Mouse (Mus musculus) limb, embryonic 14.5 days (tissue): ENCODE measurements around the gene Galntl6. TPM values are rescaled to one million over a fixed set of nuclear protein-coding genes. Genes with fewer than 3 reads are reported as not detected.

Source experiments
- ATAC-seq: fragments of 200-750 bp; cut with Nextera tagmentation; 2 replicates; pipeline ENCODE4 v1.8.0; 2017; ENCODE audit warnings: low read depth, moderate number of reproducible peaks, moderate TSS enrichment; ENCODE audit not compliant: low FRiP score
- DNase-seq: peaks from one replicate; pipeline ENCODE4 v3.0.0-alpha.2; 2015; ENCODE audit warnings: low spot score
- H3K27ac ChIP-seq: fragments of 300-500 bp; sonication (generic); replicated peaks from 2 replicates; pipeline ENCODE4 v1.5.1; 2014; ENCODE audit warnings: low read depth, mild to moderate bottlenecking, low read length, moderate library complexity, mixed read lengths
- H3K27me3 ChIP-seq: fragments of 300-500 bp; sonication (generic); 2 replicates; pipeline ENCODE4 v1.6.1; 2014; ENCODE audit warnings: low read length, mixed read lengths; ENCODE audit not compliant: control insufficient read depth, insufficient read depth
- H3K36me3 ChIP-seq: fragments of 300-500 bp; sonication (generic); 2 replicates; pipeline ENCODE4 v1.6.1; 2014; ENCODE audit warnings: mild to moderate bottlenecking, low read length, moderate library complexity, mixed read lengths; ENCODE audit not compliant: control insufficient read depth, insufficient read depth
- H3K4me1 ChIP-seq: fragments of 300-500 bp; sonication (generic); 2 replicates; pipeline ENCODE4 v1.6.1; 2014; ENCODE audit warnings: antibody characterized with exemption, low read length, mixed read lengths; ENCODE audit not compliant: control insufficient read depth, insufficient read depth
- H3K4me2 ChIP-seq: fragments of 300-500 bp; sonication (generic); replicated peaks from 2 replicates; pipeline ENCODE4 v1.6.1; 2014; ENCODE audit warnings: low read depth, mild to moderate bottlenecking, low read length, moderate library complexity; ENCODE audit not compliant: severe bottlenecking
- H3K4me3 ChIP-seq: fragments of 300-500 bp; sonication (generic); replicated peaks from 2 replicates; pipeline ENCODE4 v1.5.1; 2014; ENCODE audit warnings: low read length
- H3K9ac ChIP-seq: fragments of 300-500 bp; sonication (generic); 2 replicates; pipeline ENCODE4 v1.6.1; 2014; ENCODE audit warnings: mild to moderate bottlenecking, low read depth, low read length, moderate library complexity; ENCODE audit not compliant: severe bottlenecking
- H3K9me3 ChIP-seq: fragments of 300-500 bp; sonication (generic); 2 replicates; pipeline ENCODE4 v1.6.1; 2016; ENCODE audit warnings: low read length; ENCODE audit not compliant: control insufficient read depth
- POLR2A ChIP-seq: fragments of 200-500 bp; IDR thresholded peaks from 2 replicates; pipeline ENCODE4 v1.8.0; 2012; ENCODE audit warnings: inconsistent platforms, mild to moderate bottlenecking, moderate library complexity, borderline replicate concordance; ENCODE audit not compliant: insufficient read depth, insufficient read length; ENCODE audit errors: extremely low read depth
- WGBS: fragments of 180-500 bp; shearing (Covaris S2); extraction: QIAGEN DNeasy Blood & Tissue Kit; methylation state at CpG from one replicate; pipeline ENCODE4 v1.1.7; 2014; 5-methylcytosine and 5-hydroxymethylcytosine counted together
- polyA plus RNA-seq, 2 experiments: library from polyadenylated mRNA; depleted of rRNA in 1 of 2; stranded (reverse) in 1 of 2; unstranded in 1 of 2; fragments of >200 nt; fragmentation: Nextera tagmentation in 1 of 2; extraction: Ambion mirVana in 1 of 2; gene quantifications; 2 replicates each; pipeline versions ENCODE4 v1.2.1 to v1.2.3; 2012 to 2014

Galntl6 gene
- polyA plus RNA-seq, 2 experiments = 0.57 to 0.65 TPM

DNA sequence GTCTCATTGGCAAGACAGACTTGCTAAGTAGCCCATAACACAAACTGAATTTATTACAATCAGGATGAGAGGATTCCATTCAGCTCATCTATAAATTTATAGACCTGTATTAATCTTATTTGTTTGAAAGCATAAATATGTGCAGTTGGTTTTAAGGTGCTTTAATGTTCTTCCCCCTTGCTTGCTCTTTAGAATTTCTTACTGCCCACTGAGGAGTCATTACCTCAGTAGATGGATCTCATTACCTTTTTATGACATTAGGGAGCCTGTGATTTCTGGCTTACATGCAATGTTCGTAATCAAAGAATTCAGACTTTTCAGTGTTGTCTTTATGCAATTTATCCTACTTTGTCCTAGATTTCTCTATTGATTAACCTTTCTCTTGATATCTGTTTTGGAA is 516.6 kb downstream of the Galntl6 start:
- DNase-seq = no peak
- Histone ChIP-seq H3K4me2 (no peak overlapping the region), H3K27ac (no peak overlapping the region), H3K4me1 (no peaks in the 10 kb centered on the region), H3K27me3 (no peaks in the 10 kb centered on the region), H3K36me3 (no peaks in the 10 kb centered on the region), H3K4me3 (no peak overlapping the region), H3K9ac (no peak overlapping the region), H3K9me3 (no peaks in the 10 kb centered on the region)
- no peak for TF ChIP-seq POLR2A
- WGBS = 28% methylated on average over 1 of the region's 1 CpGs
- ATAC-seq = no peak

DNA sequence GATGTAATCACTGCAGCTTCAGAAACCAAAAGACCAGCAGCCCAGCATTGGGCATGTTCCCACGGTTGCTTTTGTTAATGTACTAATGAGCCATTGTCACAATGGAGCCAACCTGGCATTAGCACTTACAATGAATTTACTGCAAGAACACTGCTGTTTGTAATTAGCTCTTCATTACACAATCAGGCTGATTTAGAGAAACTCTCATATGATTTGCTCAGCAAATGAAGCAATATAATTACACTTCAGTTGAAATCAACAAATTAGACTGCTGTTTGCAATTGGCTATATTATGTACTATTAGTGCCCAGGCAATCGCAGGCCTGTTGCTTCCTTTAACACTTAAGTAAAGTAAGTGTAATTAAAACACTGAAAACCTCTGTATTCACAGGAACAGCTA is 540.1 kb downstream of the Galntl6 start:
- Histone ChIP-seq H3K9ac (no peak overlapping the region), H3K4me3 (no peak overlapping the region), H3K9me3 (no peaks in the 10 kb centered on the region), H3K36me3 (no peaks in the 10 kb centered on the region), H3K27ac (no peak overlapping the region), H3K4me2 (no peak overlapping the region), H3K27me3 (no peaks in the 10 kb centered on the region), H3K4me1 (no peaks in the 10 kb centered on the region)
- TF ChIP-seq POLR2A = no peak
- WGBS = 44% methylated on average over 2 of the region's 2 CpGs
- DNase-seq (no peak), ATAC-seq (no peak)

GRCm38 (mm10) chr8:58371979-58372378 is 540.5 kb downstream of the Galntl6 start:
- H3K27ac ChIP-seq = no peak overlapping the region
- no peak overlapping the region for H3K4me2 ChIP-seq
- H3K36me3 ChIP-seq = no peaks in the 10 kb centered on the region
- H3K27me3 ChIP-seq = no peaks in the 10 kb centered on the region
- TF ChIP-seq POLR2A = no peak
- no peak for ATAC-seq
- no peak for DNase-seq
- H3K4me3 ChIP-seq = no peak overlapping the region
- WGBS = 65% methylated on average over 10 of the region's 10 CpGs
- no peak overlapping the region for H3K9ac ChIP-seq
- H3K9me3 ChIP-seq = no peaks in the 10 kb centered on the region
- H3K4me1 ChIP-seq = no peaks in the 10 kb centered on the region

DNA sequence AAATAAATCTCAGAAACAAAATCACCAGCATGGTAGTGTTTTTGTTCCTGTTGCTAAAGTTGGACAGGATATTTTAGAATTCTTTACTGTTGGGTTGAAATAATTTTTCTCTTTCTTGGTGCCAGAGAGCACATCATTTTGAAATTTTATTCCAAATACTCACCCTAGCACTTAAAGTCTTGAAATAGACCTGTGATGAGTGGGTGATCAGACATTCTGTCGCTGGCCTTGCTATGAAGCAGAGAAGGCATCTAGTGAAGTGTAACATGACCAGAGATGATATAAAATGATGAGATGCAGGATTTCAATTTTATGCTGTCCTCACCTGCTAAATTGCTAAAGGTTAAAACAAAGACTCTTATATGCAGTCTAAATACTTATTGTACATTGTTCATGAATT is 581.3 kb downstream of the Galntl6 start:
- no peak for TF ChIP-seq POLR2A
- H3K9me3 ChIP-seq = no peaks in the 10 kb centered on the region
- H3K9ac ChIP-seq = no peak overlapping the region
- WGBS = 72% methylated on average over 1 of the region's 1 CpGs
- no peak for DNase-seq
- no peak overlapping the region for H3K27ac ChIP-seq
- no peaks in the 10 kb centered on the region for H3K4me1 ChIP-seq
- H3K27me3 ChIP-seq = no peaks in the 10 kb centered on the region
- no peak for ATAC-seq
- no peaks in the 10 kb centered on the region for H3K36me3 ChIP-seq
- no peak overlapping the region for H3K4me2 ChIP-seq
- H3K4me3 ChIP-seq = no peak overlapping the region

DNA sequence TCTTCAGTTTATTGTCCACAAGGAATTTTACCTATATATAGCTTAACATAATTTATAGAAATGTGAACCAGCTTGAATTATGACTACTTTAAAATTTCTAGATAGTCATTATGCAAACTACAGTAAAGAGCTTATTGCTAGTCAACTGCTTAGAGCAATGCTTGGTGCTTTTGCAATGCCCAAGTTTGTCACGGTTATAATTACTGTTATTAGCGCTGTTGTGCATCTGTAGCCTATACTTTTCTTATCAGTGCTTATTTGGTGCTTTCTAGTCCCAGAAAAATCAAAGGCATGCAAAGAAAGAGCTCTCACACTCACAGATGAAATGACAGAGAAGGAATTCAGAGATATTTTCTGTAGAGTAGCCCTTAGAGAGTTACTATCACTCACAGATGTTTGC is 599.0 kb downstream of the Galntl6 start:
- WGBS = 80% methylated on average over 2 of the region's 2 CpGs
- H3K27ac ChIP-seq = no peak overlapping the region

GRCm38 (mm10) chr8:58291487-58291886 is 621.0 kb downstream of the Galntl6 start:
- WGBS = 51% methylated on average over 4 of the region's 4 CpGs
- ATAC-seq = no peak
- no peak for DNase-seq
- Histone ChIP-seq H3K36me3 (no peaks in the 10 kb centered on the region), H3K27me3 (no peaks in the 10 kb centered on the region), H3K4me1 (no peaks in the 10 kb centered on the region), H3K9me3 (no peaks in the 10 kb centered on the region), H3K27ac (no peak overlapping the region), H3K9ac (no peak overlapping the region), H3K4me3 (no peak overlapping the region), H3K4me2 (no peak overlapping the region)
- no peak for TF ChIP-seq POLR2A

More for the DNA sequence above, 599.0 kb downstream of the Galntl6 start:
- H3K9me3 ChIP-seq = no peaks in the 10 kb centered on the region
- H3K4me3 ChIP-seq = no peak overlapping the region
- TF ChIP-seq POLR2A = no peak
- no peaks in the 10 kb centered on the region for H3K27me3 ChIP-seq
- DNase-seq = no peak
- ATAC-seq = no peak
- no peak overlapping the region for H3K4me2 ChIP-seq
- no peaks in the 10 kb centered on the region for H3K4me1 ChIP-seq
- no peaks in the 10 kb centered on the region for H3K36me3 ChIP-seq
- H3K9ac ChIP-seq = no peak overlapping the region
